Mouse (Mus musculus) liver, adult 2 months (tissue): ENCODE results near the gene Arhgef15. TPM values are rescaled to one million over a fixed set of nuclear protein-coding genes. Genes with fewer than 3 reads are reported as not detected.

Experiments used
- DNase-seq: peaks from one replicate; pipeline ENCODE4 v3.0.0-alpha.2; 2011; ENCODE audit warnings: low read depth, low spot score; ENCODE audit errors: extremely low read depth
- H3K27ac ChIP-seq: fragments of 200-500 bp; replicated peaks from 2 replicates; pipeline ENCODE4 v1.5.1; 2012; ENCODE audit warnings: low read depth, mild to moderate bottlenecking, control low read depth, inconsistent platforms, low read length; ENCODE audit not compliant: insufficient read depth
- H3K27me3 ChIP-seq: fragments of 200-500 bp; 2 replicates; pipeline ENCODE4 v1.6.1; 2012; ENCODE audit warnings: mild to moderate bottlenecking, moderate library complexity, low read length, inconsistent platforms; ENCODE audit not compliant: control insufficient read depth, insufficient read depth
- H3K36me3 ChIP-seq: fragments of 200-500 bp; 2 replicates; pipeline ENCODE4 v1.6.1; 2012; ENCODE audit warnings: low read length, inconsistent platforms; ENCODE audit not compliant: control insufficient read depth, insufficient read depth
- H3K4me1 ChIP-seq: fragments of 200-500 bp; 2 replicates; pipeline ENCODE4 v1.6.1; 2011; ENCODE audit warnings: low read length; ENCODE audit not compliant: control insufficient read depth, insufficient read depth
- H3K4me3 ChIP-seq: fragments of 200-500 bp; 2 replicates; pipeline ENCODE4 v1.5.1; 2011; ENCODE audit warnings: low read depth, mild to moderate bottlenecking, control low read depth, low read length, moderate library complexity; ENCODE audit not compliant: insufficient read depth
- H3K79me2 ChIP-seq: fragments of 200-500 bp; 2 replicates; pipeline ENCODE4 v1.6.1; 2012; ENCODE audit warnings: inconsistent platforms, mild to moderate bottlenecking, low read length, moderate library complexity; ENCODE audit not compliant: control insufficient read depth, insufficient read depth
- H3K9ac ChIP-seq: fragments of 200-500 bp; 2 replicates; pipeline ENCODE4 v1.6.1; 2012; ENCODE audit warnings: low read depth, mild to moderate bottlenecking, control low read depth, inconsistent platforms, low read length
- CTCF ChIP-seq: fragments of 200-500 bp; IDR thresholded peaks from 2 replicates; pipeline ENCODE4 v1.5.1; 2011; ENCODE audit warnings: low read depth, low read length, control low read depth
- POLR2A ChIP-seq: fragments of 200-500 bp; IDR thresholded peaks from 2 replicates; pipeline ENCODE4 v1.6.1; 2011; ENCODE audit warnings: low read length, control low read depth; ENCODE audit not compliant: insufficient read depth; ENCODE audit errors: extremely low read depth
- WGBS: fragments of 180-500 bp; shearing (Covaris S2); methylation state at CpG from one replicate; pipeline ENCODE4 v1.1.7; 2018; 5-methylcytosine and 5-hydroxymethylcytosine counted together
- polyA plus RNA-seq: library from polyadenylated mRNA; depleted of rRNA; stranded (reverse); fragments of >200 nt; gene quantifications from 2 replicates; pipeline ENCODE4 v1.2.3, GENCODE M21; 2012
- total RNA-seq: library from RNA; depleted of rRNA; stranded (reverse); fragments of >200 nt; gene quantifications from 2 replicates; pipeline ENCODE4 v1.2.3, GENCODE M21; 2014

The Arhgef15 gene
- total and polyA plus RNA-seq, 2 experiments, result 2.4 to 14.8 TPM

- no peak for TF ChIP-seq CTCF
- TF ChIP-seq POLR2A, result no peak
- Histone ChIP-seq H3K79me2 (no peaks in the 10 kb centered on the region), H3K4me3 (no peak overlapping the region), H3K9ac (no peak overlapping the region), H3K4me1 (no peaks in the 10 kb centered on the region), H3K27ac (no peak overlapping the region), H3K27me3 (no peaks in the 10 kb centered on the region), H3K36me3 (peaks cover 17% of the 10 kb centered on the region)
- WGBS, result 98% methylated on average over 3 of the region's 3 CpGs
- DNase-seq, result no peak
Measured at GRCm38 (mm10) chr11:68994377-68994776, 37.1 kb upstream of the Arhgef15 start.

GRCm38 (mm10) chr11:68993122-68993521 is 35.8 kb upstream of the Arhgef15 start:
- no peaks in the 10 kb centered on the region for H3K27me3 ChIP-seq
- no peak for TF ChIP-seq POLR2A
- TF ChIP-seq CTCF, result no peak
- H3K27ac ChIP-seq, result no peak overlapping the region
- no peak overlapping the region for H3K4me3 ChIP-seq
- H3K9ac ChIP-seq, result no peak overlapping the region
- H3K4me1 ChIP-seq, result no peaks in the 10 kb centered on the region
- peaks cover 16% of the 10 kb centered on the region for H3K36me3 ChIP-seq
- WGBS, result 91% methylated on average over 7 of the region's 7 CpGs
- H3K79me2 ChIP-seq, result no peaks in the 10 kb centered on the region
- DNase-seq, result no peak

GRCm38 (mm10) chr11:68988341-68988740 is 31.1 kb upstream of the Arhgef15 start:
- no peak overlapping the region for H3K4me3 ChIP-seq
- no peak overlapping the region for H3K9ac ChIP-seq
- no peaks in the 10 kb centered on the region for H3K4me1 ChIP-seq
- H3K27me3 ChIP-seq, result no peaks in the 10 kb centered on the region
- no peaks in the 10 kb centered on the region for H3K79me2 ChIP-seq
- no peak for DNase-seq
- TF ChIP-seq POLR2A, result no peak
- no peak for TF ChIP-seq CTCF
- 91% methylated on average over 17 of the region's 17 CpGs for WGBS
- no peak overlapping the region for H3K27ac ChIP-seq
- peaks cover 4% of the 10 kb centered on the region; the same call in 1 of the 2 replicates for H3K36me3 ChIP-seq

- no peak for DNase-seq
- 94% methylated on average over 11 of the region's 11 CpGs for WGBS
- H3K36me3 ChIP-seq, result peaks cover 4% of the 10 kb centered on the region; the same call in 1 of the 2 replicates
Measured at GRCm38 (mm10) chr11:68987365-68987882, 30.1 kb upstream of the Arhgef15 start.

GRCm38 (mm10) chr11:68982639-68983369 is 25.5 kb upstream of the Arhgef15 start:
- no peak overlapping the region for H3K27ac ChIP-seq
- TF ChIP-seq POLR2A (no peak), CTCF (peak; percentile 73)
- H3K27me3 ChIP-seq, result no peaks in the 10 kb centered on the region
- DNase-seq, result peak; percentile 49
- no peak overlapping the region for H3K9ac ChIP-seq
- no peaks in the 10 kb centered on the region for H3K79me2 ChIP-seq
- H3K36me3 ChIP-seq, result no peaks in the 10 kb centered on the region
- H3K4me1 ChIP-seq, result no peaks in the 10 kb centered on the region
- 23% methylated on average over 4 of the region's 4 CpGs for WGBS
- no peak overlapping the region for H3K4me3 ChIP-seq

More at GRCm38 (mm10) chr11:68987365-68987882, 30.1 kb upstream of the Arhgef15 start:
- no peaks in the 10 kb centered on the region for H3K79me2 ChIP-seq
- H3K9ac ChIP-seq, result no peak overlapping the region
- no peak overlapping the region for H3K4me3 ChIP-seq
- TF ChIP-seq CTCF (no peak), POLR2A (no peak)
- no peaks in the 10 kb centered on the region for H3K27me3 ChIP-seq
- H3K27ac ChIP-seq, result no peak overlapping the region
- no peaks in the 10 kb centered on the region for H3K4me1 ChIP-seq

GRCm38 (mm10) chr11:68980919-68981318 is 23.6 kb upstream of the Arhgef15 start:
- Histone ChIP-seq H3K4me3 (no peak overlapping the region), H3K36me3 (no peaks in the 10 kb centered on the region), H3K79me2 (no peaks in the 10 kb centered on the region), H3K9ac (no peak overlapping the region), H3K27ac (no peak overlapping the region), H3K27me3 (no peaks in the 10 kb centered on the region), H3K4me1 (no peaks in the 10 kb centered on the region)
- 75% methylated on average over 3 of the region's 3 CpGs for WGBS
- no peak for TF ChIP-seq CTCF
- TF ChIP-seq POLR2A, result no peak
- DNase-seq, result no peak
